Mouse (Mus musculus): ENCODE data around the gene Rfx1. TPM values are rescaled to one million over a fixed set of nuclear protein-coding genes. Genes with fewer than 3 reads are reported as not detected.

The Rfx1 gene
- polyA plus RNA-seq (2015; fragmentation: Nextera tagmentation; extraction: Ambion mirVana), result 8.6 and 8.8 TPM in 2 replicates

DNA sequence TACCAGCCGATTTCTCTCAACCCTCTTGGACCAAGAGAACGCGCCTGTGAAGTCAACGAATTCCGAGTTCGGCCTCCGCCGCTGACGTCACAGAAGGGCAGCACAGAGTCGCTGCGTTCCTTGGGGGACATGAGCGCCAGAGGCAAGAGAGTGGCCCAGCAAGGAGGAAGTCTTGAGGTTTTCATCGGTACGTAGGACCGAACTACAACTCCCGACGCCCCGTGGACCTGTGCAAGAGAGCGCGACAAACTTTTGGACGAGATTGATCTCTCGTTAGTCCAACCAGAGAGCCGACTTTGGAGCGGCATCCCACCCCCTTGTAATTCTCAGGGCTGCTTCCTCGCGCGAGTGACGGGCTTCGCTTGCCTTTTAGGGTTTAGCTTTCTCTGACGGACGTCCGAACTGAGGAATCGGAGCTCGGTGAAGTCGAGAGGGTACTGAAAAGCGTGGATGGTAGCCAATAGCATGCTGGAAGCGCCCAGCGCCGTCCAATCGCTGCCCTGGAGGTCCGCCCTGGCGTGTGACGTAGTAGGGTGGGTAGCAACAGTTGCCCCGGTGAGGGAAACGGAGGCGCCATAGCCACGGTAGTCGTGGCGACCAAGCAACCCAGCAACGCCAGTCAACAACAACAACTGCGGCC is at the start of gene Rfx1:
Rfx1 (plus strand) TSS at position 544 of the 640 bp plus-strand sequence.
- Histone ChIP-seq H3K27ac (ENCODE audit: low read length) (peak within 1 kb of the TSS; percentile 98), H3K36me3 (ENCODE audit: control insufficient read depth, insufficient read depth, low read length) (no peaks in the 10 kb centered on the region), H3K9me3 (ENCODE audit: control insufficient read depth, low read length) (no peaks in the 10 kb centered on the region), H3K9ac (ENCODE audit: low read length) (peak within 1 kb of the TSS; percentile 91), H3K4me2 (ENCODE audit: low read depth, low read length) (peak within 1 kb of the TSS; percentile 61), H3K4me3 (ENCODE audit: low read length) (peak within 1 kb of the TSS; percentile 89), H3K4me1 (replicated peaks; ENCODE audit: control insufficient read depth, insufficient read depth, low read length) (peaks cover 26% of the 10 kb centered on the region), H3K27me3 (ENCODE audit: control insufficient read depth, insufficient read depth, low read depth, low read length) (no peaks in the 10 kb centered on the region)
- peak; percentile 97 for ATAC-seq (ENCODE audit: low read depth)
- WGBS, result under 1% methylated on average over 51 of the region's 51 CpGs

DNA sequence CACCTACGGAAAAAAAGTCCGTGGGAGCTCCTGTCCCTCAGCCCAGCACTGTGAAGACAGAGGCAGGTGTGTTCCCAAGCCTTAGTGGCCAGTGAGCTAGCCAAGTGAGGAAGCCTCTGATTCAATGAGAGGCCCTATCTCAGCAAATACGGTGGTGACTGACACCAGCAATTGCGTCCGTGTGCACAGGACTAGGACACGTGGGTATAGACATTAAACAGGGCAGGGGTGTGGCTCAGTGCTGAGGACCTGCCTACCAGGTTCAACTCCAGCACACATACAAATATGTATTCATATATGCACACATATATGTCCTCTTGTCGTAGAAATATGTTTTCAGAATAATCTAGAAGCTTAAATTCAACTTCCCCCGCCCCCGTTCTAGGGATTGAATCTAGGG is 46.9 kb upstream of the Rfx1 start:
- Histone ChIP-seq H3K4me1 (replicated peaks; ENCODE audit: control insufficient read depth, insufficient read depth, low read length) (peaks cover 26% of the 10 kb centered on the region), H3K27ac (ENCODE audit: low read length) (no peak overlapping the region), H3K9ac (ENCODE audit: low read length) (no peak overlapping the region), H3K4me3 (ENCODE audit: low read length) (no peak overlapping the region), H3K36me3 (ENCODE audit: control insufficient read depth, insufficient read depth, low read length) (no peaks in the 10 kb centered on the region), H3K9me3 (ENCODE audit: control insufficient read depth, low read length) (no peaks in the 10 kb centered on the region), H3K27me3 (ENCODE audit: control insufficient read depth, insufficient read depth, low read depth, low read length) (peaks cover 3% of the 10 kb centered on the region; the same call in 1 of the 2 replicates), H3K4me2 (ENCODE audit: low read depth, low read length) (no peak overlapping the region)
- 72% methylated on average over 9 of the region's 9 CpGs for WGBS
- no peak for ATAC-seq (ENCODE audit: low read depth)

DNA sequence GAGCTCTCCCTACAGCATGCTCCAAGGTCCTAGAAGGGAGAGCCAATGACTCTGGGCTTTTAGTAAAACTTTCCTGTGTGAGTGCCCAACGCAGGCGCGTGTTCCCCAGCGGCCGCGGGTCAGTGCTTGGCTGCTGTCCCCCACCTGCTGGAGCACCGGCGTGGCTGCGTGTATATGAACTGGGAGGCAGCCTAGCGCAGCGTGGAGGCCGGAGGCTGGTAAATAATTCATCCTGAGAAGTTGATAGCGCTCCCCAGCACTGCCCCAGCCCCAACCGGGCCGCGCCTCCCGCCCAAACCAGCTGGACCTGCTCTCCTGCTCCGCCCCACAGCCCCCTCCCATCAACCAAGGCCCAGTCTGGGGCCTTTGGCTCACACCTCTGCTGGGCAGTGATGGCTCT is 45.5 kb upstream of the Rfx1 start, which contains the start of gene Palm3:
Palm3 (plus strand) TSS at position 376 of the 400 bp plus-strand sequence.
- H3K4me2 ChIP-seq (ENCODE audit: low read depth, low read length), result peak within 1 kb of the TSS; percentile 49
- no peaks in the 10 kb centered on the region for H3K36me3 ChIP-seq (ENCODE audit: control insufficient read depth, insufficient read depth, low read length)
- no peaks in the 10 kb centered on the region for H3K9me3 ChIP-seq (ENCODE audit: control insufficient read depth, low read length)
- peak within 1 kb of the TSS; percentile 52 for H3K9ac ChIP-seq (ENCODE audit: low read length)
- peak within 1 kb of the TSS; percentile 84 for H3K27ac ChIP-seq (ENCODE audit: low read length)
- H3K4me3 ChIP-seq (ENCODE audit: low read length), result peak within 1 kb of the TSS; percentile 40
- peaks cover 9% of the 10 kb centered on the region; the same call in 1 of the 2 replicates for H3K27me3 ChIP-seq (ENCODE audit: control insufficient read depth, insufficient read depth, low read depth, low read length)
- WGBS, result 3% methylated on average over 18 of the region's 18 CpGs
- peaks cover 31% of the 10 kb centered on the region for H3K4me1 ChIP-seq (replicated peaks; ENCODE audit: control insufficient read depth, insufficient read depth, low read length)
- peak; percentile 74 for ATAC-seq (ENCODE audit: low read depth)

DNA sequence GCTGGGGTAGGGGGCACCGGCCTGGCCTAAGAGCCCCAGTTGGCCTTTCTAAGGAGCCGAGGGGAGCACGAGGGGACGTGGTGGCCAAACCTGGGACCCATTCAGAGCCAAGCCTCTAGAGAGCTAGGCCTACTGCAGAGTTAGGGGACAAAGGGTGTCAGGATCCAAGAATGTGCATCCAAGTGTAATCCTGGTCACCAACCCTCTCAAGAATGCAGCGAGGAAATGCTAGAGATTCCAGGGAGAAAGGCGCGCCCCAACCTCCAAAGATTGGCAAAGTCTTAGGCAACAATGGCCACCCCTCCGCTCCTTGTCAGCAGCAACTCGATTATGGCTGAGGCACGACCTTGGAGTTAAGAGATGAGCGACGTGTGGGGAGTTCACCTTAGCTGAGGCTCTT is 45.1 kb upstream of the Rfx1 start:
- H3K4me1 ChIP-seq (replicated peaks; ENCODE audit: control insufficient read depth, insufficient read depth, low read length), result peaks cover 31% of the 10 kb centered on the region
- peak; percentile 13; the same call in 1 of the 2 replicates for ATAC-seq (ENCODE audit: low read depth)
- WGBS, result 31% methylated on average over 12 of the region's 12 CpGs

DNA sequence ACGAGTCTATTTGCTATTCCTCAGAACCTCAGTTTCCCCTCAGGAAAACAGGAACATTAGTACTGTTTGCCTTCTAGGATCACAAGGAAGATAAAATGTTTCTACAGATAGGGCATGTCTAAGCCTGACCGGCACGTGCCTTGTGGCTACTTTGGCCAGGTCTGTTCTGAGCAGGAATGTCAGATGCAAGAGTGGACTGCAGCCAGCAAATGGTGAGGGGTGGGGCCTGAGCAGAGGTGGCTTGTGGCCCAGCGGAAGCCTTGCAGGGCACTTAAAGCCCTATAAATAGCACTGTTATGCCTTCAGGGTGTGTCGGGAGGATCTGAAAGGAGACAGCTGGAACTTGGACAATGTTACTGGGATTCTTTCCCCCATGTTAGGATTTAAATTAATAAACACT is 43.5 kb upstream of the Rfx1 start:
- peak; percentile 47 for ATAC-seq (ENCODE audit: low read depth)
- peak overlapping the region; percentile 42; the same call in 1 of the 2 replicates for H3K27ac ChIP-seq (ENCODE audit: low read length)

More for the DNA sequence above, 45.1 kb upstream of the Rfx1 start:
- H3K9me3 ChIP-seq (ENCODE audit: control insufficient read depth, low read length), result no peaks in the 10 kb centered on the region
- peak overlapping the region; percentile 52 for H3K9ac ChIP-seq (ENCODE audit: low read length)
- peak overlapping the region; percentile 84 for H3K27ac ChIP-seq (ENCODE audit: low read length)
- peak overlapping the region; percentile 40 for H3K4me3 ChIP-seq (ENCODE audit: low read length)
- H3K27me3 ChIP-seq (ENCODE audit: control insufficient read depth, insufficient read depth, low read depth, low read length), result peaks cover 12% of the 10 kb centered on the region
- H3K36me3 ChIP-seq (ENCODE audit: control insufficient read depth, insufficient read depth, low read length), result no peaks in the 10 kb centered on the region
- H3K4me2 ChIP-seq (ENCODE audit: low read depth, low read length), result peak overlapping the region; percentile 49

DNA sequence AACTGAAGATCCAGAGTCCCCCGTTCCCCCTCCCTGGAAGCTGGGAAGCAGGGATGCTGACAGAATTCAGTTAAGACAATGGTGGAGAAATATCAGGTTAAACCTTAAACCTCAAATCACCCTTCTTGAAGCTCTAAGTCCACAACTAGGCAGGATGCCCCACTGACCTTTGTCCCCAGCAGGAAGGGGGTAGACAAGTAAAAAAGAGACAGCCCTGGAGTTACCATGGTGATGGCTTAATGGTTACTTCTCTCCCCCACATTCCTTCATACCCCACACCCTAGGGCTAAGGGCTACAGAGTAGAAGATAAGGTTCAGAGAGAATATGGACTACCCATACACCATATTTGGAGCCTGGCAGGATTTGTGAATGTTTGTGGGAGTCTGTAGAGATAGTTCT is 43.0 kb upstream of the Rfx1 start:
- Histone ChIP-seq H3K9ac (ENCODE audit: low read length) (no peak overlapping the region), H3K9me3 (ENCODE audit: control insufficient read depth, low read length) (no peaks in the 10 kb centered on the region), H3K4me3 (ENCODE audit: low read length) (no peak overlapping the region), H3K36me3 (ENCODE audit: control insufficient read depth, insufficient read depth, low read length) (no peaks in the 10 kb centered on the region), H3K27ac (ENCODE audit: low read length) (no peak overlapping the region; the same call in 1 of the 2 replicates), H3K4me2 (ENCODE audit: low read depth, low read length) (peak overlapping the region; percentile 26), H3K4me1 (replicated peaks; ENCODE audit: control insufficient read depth, insufficient read depth, low read length) (peaks cover 31% of the 10 kb centered on the region), H3K27me3 (ENCODE audit: control insufficient read depth, insufficient read depth, low read depth, low read length) (peaks cover 18% of the 10 kb centered on the region)
- ATAC-seq (ENCODE audit: low read depth), result no peak
- WGBS, result 59% methylated on average over 1 of the region's 1 CpGs

More for the DNA sequence above, 43.5 kb upstream of the Rfx1 start:
- Histone ChIP-seq H3K9ac (ENCODE audit: low read length) (no peak overlapping the region), H3K36me3 (ENCODE audit: control insufficient read depth, insufficient read depth, low read length) (no peaks in the 10 kb centered on the region), H3K9me3 (ENCODE audit: control insufficient read depth, low read length) (no peaks in the 10 kb centered on the region), H3K4me2 (ENCODE audit: low read depth, low read length) (peak overlapping the region; percentile 26), H3K27me3 (ENCODE audit: control insufficient read depth, insufficient read depth, low read depth, low read length) (peaks cover 18% of the 10 kb centered on the region), H3K4me3 (ENCODE audit: low read length) (no peak overlapping the region), H3K4me1 (replicated peaks; ENCODE audit: control insufficient read depth, insufficient read depth, low read length) (peaks cover 31% of the 10 kb centered on the region)
- 7% methylated on average over 5 of the region's 5 CpGs for WGBS

DNA sequence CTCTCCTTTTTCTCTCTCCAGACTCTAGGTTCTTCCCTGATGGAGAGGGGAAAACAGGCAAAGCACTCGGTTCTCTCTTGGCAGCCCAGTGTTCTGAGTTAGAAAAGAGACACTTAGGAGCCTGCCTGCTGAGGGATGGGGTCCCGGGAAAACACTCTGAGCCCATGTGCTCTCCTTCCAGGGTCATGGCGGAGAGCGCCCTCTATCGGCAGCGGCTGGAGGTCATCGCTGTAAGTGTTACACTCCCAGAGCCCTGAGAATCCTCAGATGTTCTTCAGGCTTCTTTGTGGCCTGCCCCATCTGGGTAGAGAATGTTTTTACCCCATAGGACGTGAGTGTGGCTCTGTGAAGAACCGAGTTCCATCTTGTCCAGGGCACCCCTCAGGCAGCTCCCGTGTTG is 42.5 kb upstream of the Rfx1 start:
- no peak overlapping the region for H3K9ac ChIP-seq (ENCODE audit: low read length)
- peaks cover 18% of the 10 kb centered on the region for H3K27me3 ChIP-seq (ENCODE audit: control insufficient read depth, insufficient read depth, low read depth, low read length)
- H3K9me3 ChIP-seq (ENCODE audit: control insufficient read depth, low read length), result no peaks in the 10 kb centered on the region
- no peak overlapping the region for H3K4me3 ChIP-seq (ENCODE audit: low read length)
- H3K36me3 ChIP-seq (ENCODE audit: control insufficient read depth, insufficient read depth, low read length), result no peaks in the 10 kb centered on the region
- ATAC-seq (ENCODE audit: low read depth), result no peak
- H3K4me1 ChIP-seq (replicated peaks; ENCODE audit: control insufficient read depth, insufficient read depth, low read length), result peaks cover 31% of the 10 kb centered on the region
- WGBS, result 12% methylated on average over 10 of the region's 10 CpGs
- no peak overlapping the region for H3K27ac ChIP-seq (ENCODE audit: low read length)
- no peak overlapping the region for H3K4me2 ChIP-seq (ENCODE audit: low read depth, low read length)

DNA sequence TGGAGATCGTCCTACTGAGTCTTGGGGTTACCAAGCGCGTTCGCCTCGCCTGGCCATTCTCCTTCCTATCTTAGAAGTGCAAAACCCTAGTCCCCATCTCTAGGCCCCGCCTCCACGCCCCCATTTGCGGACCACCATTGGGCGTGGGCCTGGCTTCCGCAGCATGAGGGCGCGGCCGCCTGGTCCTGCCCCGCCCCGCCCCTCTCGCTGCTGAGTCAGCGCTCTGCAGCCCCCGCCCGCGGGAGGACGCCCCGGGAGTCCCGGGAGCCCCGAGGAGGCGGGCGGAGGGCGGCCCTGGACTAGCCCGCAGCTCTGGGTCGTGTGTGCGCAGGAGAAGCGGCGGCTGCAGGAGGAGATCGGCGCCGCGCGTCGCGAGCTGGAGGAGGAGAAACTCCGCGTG is 40.8 kb upstream of the Rfx1 start:
- Histone ChIP-seq H3K9ac (ENCODE audit: low read length) (peak overlapping the region; percentile 58), H3K9me3 (ENCODE audit: control insufficient read depth, low read length) (no peaks in the 10 kb centered on the region), H3K36me3 (ENCODE audit: control insufficient read depth, insufficient read depth, low read length) (no peaks in the 10 kb centered on the region), H3K4me1 (replicated peaks; ENCODE audit: control insufficient read depth, insufficient read depth, low read length) (peaks cover 31% of the 10 kb centered on the region), H3K27me3 (ENCODE audit: control insufficient read depth, insufficient read depth, low read depth, low read length) (peaks cover 18% of the 10 kb centered on the region), H3K27ac (ENCODE audit: low read length) (no peak overlapping the region), H3K4me3 (ENCODE audit: low read length) (peak overlapping the region; percentile 46), H3K4me2 (ENCODE audit: low read depth, low read length) (peak overlapping the region; percentile 67)
- ATAC-seq (ENCODE audit: low read depth), result peak; percentile 66
- WGBS, result 2% methylated on average over 41 of the region's 41 CpGs

DNA sequence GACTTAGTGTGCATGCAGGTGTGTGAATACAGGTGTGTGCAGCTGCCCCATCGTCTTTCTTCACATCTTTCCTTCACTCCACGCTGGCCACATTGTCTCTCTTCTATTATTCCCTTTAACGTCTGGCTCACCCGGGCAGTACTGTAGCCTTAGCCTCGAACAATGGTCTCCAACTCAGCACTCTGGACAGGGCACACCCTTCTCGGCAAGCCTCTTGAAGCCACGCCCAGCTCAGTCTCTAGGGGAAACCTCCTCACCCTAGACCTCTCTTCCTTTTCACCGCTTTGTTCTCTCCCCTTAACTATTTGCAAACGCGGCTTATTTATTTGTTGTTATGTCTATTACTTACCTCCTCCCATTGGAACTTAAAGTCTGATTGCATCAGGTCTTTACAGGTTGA is 39.2 kb upstream of the Rfx1 start:
- Histone ChIP-seq H3K4me1 (replicated peaks; ENCODE audit: control insufficient read depth, insufficient read depth, low read length) (peaks cover 22% of the 10 kb centered on the region), H3K27ac (ENCODE audit: low read length) (no peak overlapping the region), H3K4me3 (ENCODE audit: low read length) (no peak overlapping the region), H3K27me3 (ENCODE audit: control insufficient read depth, insufficient read depth, low read depth, low read length) (peaks cover 15% of the 10 kb centered on the region), H3K36me3 (ENCODE audit: control insufficient read depth, insufficient read depth, low read length) (no peaks in the 10 kb centered on the region), H3K9ac (ENCODE audit: low read length) (no peak overlapping the region), H3K9me3 (ENCODE audit: control insufficient read depth, low read length) (no peaks in the 10 kb centered on the region), H3K4me2 (ENCODE audit: low read depth, low read length) (no peak overlapping the region)
- 14% methylated on average over 10 of the region's 10 CpGs for WGBS
- no peak for ATAC-seq (ENCODE audit: low read depth)
